Mouse (Mus musculus): ENCODE data around the gene Gm11034.

DNA sequence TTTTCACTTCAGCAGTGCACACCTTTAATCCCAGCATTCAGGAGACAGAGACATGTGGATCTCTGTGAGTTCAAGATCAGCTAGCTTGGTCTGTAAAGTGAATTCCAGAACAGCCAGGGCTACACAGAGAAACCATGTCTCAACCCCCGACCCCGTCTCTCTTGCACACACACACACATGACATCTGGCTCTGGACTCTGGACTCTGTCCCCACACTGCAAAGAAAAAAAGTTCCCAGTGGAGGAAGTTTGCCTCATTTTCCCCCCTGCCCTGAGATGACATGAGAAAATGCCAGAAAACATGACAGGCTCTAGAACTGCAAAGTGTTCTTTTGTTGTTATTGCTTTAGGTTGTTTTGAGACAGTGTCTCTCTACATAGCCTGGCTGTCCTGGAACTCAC is 46.4 kb upstream of the Gm11034 start:
- no peak for TF ChIP-seq POLR2A (IDR thresholded peaks at IDR 0.05; ENCODE audit: borderline replicate concordance, extremely low read depth, insufficient read depth, insufficient read length, poor library complexity, severe bottlenecking)
- TF ChIP-seq CTCF (IDR thresholded peaks at IDR 0.05; ENCODE audit: borderline replicate concordance, extremely low read depth, insufficient read depth, insufficient read length), result no peak
